Mouse (Mus musculus) neural tube, embryonic 14.5 days (tissue): ENCODE data around the gene Usp10. TPM values are rescaled to one million over a fixed set of nuclear protein-coding genes. Genes with fewer than 3 reads are reported as not detected.

Experiments used
- ATAC-seq: fragments of 200-750 bp; cut with Nextera tagmentation; 2 replicates; pipeline ENCODE4 v1.8.0; 2017; ENCODE audit warnings: low read depth, mild to moderate bottlenecking, moderate TSS enrichment, moderate library complexity
- H3K27ac ChIP-seq: fragments of 300-500 bp; sonication (generic); 2 replicates; pipeline ENCODE4 v1.5.1; 2014; ENCODE audit warnings: low read depth, mild to moderate bottlenecking, control low read depth, low read length, moderate library complexity, mixed read lengths
- H3K27me3 ChIP-seq: fragments of 300-500 bp; sonication (generic); 2 replicates; pipeline ENCODE4 v1.6.1; 2014; ENCODE audit warnings: low read length; ENCODE audit not compliant: control insufficient read depth, insufficient read depth
- H3K36me3 ChIP-seq: fragments of 300-500 bp; sonication (generic); 2 replicates; pipeline ENCODE4 v1.6.1; 2014; ENCODE audit warnings: low read length, mixed read lengths; ENCODE audit not compliant: control insufficient read depth, insufficient read depth
- H3K4me1 ChIP-seq: fragments of 300-500 bp; sonication (generic); 2 replicates; pipeline ENCODE4 v1.6.1; 2014; ENCODE audit warnings: low read length; ENCODE audit not compliant: control insufficient read depth, insufficient read depth
- H3K4me2 ChIP-seq: fragments of 300-500 bp; sonication (generic); 2 replicates; pipeline ENCODE4 v1.6.1; 2014; ENCODE audit warnings: mild to moderate bottlenecking, low read depth, low read length, control low read depth
- H3K4me3 ChIP-seq: fragments of 300-500 bp; sonication (generic); 2 replicates; pipeline ENCODE4 v1.5.1; 2014; ENCODE audit warnings: low read depth, low read length, control low read depth, mixed read lengths
- H3K9ac ChIP-seq: fragments of 300-500 bp; sonication (generic); replicated peaks from 2 replicates; pipeline ENCODE4 v1.6.1; 2014; ENCODE audit warnings: low read depth, mild to moderate bottlenecking, control low read depth, low read length, mixed read lengths
- H3K9me3 ChIP-seq: fragments of 300-500 bp; sonication (generic); 2 replicates; pipeline ENCODE4 v1.6.1; 2016; ENCODE audit warnings: low read length; ENCODE audit not compliant: control insufficient read depth
- WGBS: fragments of 180-500 bp; shearing (Covaris S2); extraction: QIAGEN DNeasy Blood & Tissue Kit; methylation state at CpG from one replicate; pipeline ENCODE4 v1.1.7; 2014; 5-methylcytosine and 5-hydroxymethylcytosine counted together
- polyA plus RNA-seq: library from polyadenylated mRNA; unstranded; fragments of >200 nt; fragmentation: Nextera tagmentation; extraction: Ambion mirVana; gene quantifications from 2 replicates; pipeline ENCODE4 v1.2.1, GENCODE M21; 2014

The Usp10 gene
- polyA plus RNA-seq, 1 experiment from 2014 or later, result 100 TPM

GRCm38 (mm10) chr8:119960531-119961104, 50.5 kb downstream of the Usp10 start:
- ATAC-seq, result peak; percentile 46; the same call in 1 of the 2 replicates
- H3K9ac ChIP-seq, result no peak overlapping the region
- no peak overlapping the region for H3K4me3 ChIP-seq
- H3K9me3 ChIP-seq, result no peaks in the 10 kb centered on the region
- no peak overlapping the region for H3K4me2 ChIP-seq
- no peaks in the 10 kb centered on the region for H3K27me3 ChIP-seq
- no peak overlapping the region for H3K27ac ChIP-seq
- H3K4me1 ChIP-seq, result peaks cover 4% of the 10 kb centered on the region; the same call in 1 of the 2 replicates
- 54% methylated on average over 5 of the region's 5 CpGs for WGBS
- peaks cover 17% of the 10 kb centered on the region for H3K36me3 ChIP-seq

- no peak overlapping the region for H3K4me3 ChIP-seq
- no peak for ATAC-seq
- WGBS, result 83% methylated on average over 4 of the region's 4 CpGs
Measured at GRCm38 (mm10) chr8:119964859-119965258, 54.7 kb downstream of the Usp10 start.

GRCm38 (mm10) chr8:119967435-119967834, 57.3 kb downstream of the Usp10 start:
- ATAC-seq, result no peak
- Histone ChIP-seq H3K9me3 (no peaks in the 10 kb centered on the region), H3K27me3 (no peaks in the 10 kb centered on the region), H3K4me1 (no peaks in the 10 kb centered on the region), H3K9ac (no peak overlapping the region), H3K4me2 (no peak overlapping the region), H3K4me3 (no peak overlapping the region), H3K36me3 (no peaks in the 10 kb centered on the region), H3K27ac (no peak overlapping the region)
- WGBS, result 88% methylated on average over 9 of the region's 9 CpGs

More at GRCm38 (mm10) chr8:119964859-119965258, 54.7 kb downstream of the Usp10 start:
- Histone ChIP-seq H3K4me1 (peaks cover 4% of the 10 kb centered on the region; the same call in 1 of the 2 replicates), H3K27me3 (no peaks in the 10 kb centered on the region), H3K36me3 (no peaks in the 10 kb centered on the region), H3K9ac (no peak overlapping the region), H3K4me2 (no peak overlapping the region), H3K27ac (no peak overlapping the region), H3K9me3 (no peaks in the 10 kb centered on the region)

GRCm38 (mm10) chr8:119970169-119970568, 60.0 kb downstream of the Usp10 start:
- no peak overlapping the region for H3K9ac ChIP-seq
- WGBS, result 80% methylated on average over 9 of the region's 9 CpGs
- no peak overlapping the region for H3K4me3 ChIP-seq

GRCm38 (mm10) chr8:119972558-119972957, 62.4 kb downstream of the Usp10 start:
- H3K4me2 ChIP-seq, result no peak overlapping the region
- no peaks in the 10 kb centered on the region for H3K4me1 ChIP-seq
- ATAC-seq, result no peak
- 79% methylated on average over 12 of the region's 12 CpGs for WGBS
- H3K27ac ChIP-seq, result no peak overlapping the region
- no peaks in the 10 kb centered on the region for H3K36me3 ChIP-seq
- no peak overlapping the region for H3K9ac ChIP-seq
- H3K27me3 ChIP-seq, result no peaks in the 10 kb centered on the region
- H3K9me3 ChIP-seq, result no peaks in the 10 kb centered on the region
- no peak overlapping the region for H3K4me3 ChIP-seq

More at GRCm38 (mm10) chr8:119970169-119970568, 60.0 kb downstream of the Usp10 start:
- Histone ChIP-seq H3K4me2 (no peak overlapping the region), H3K27ac (no peak overlapping the region), H3K27me3 (no peaks in the 10 kb centered on the region), H3K9me3 (no peaks in the 10 kb centered on the region), H3K36me3 (no peaks in the 10 kb centered on the region), H3K4me1 (no peaks in the 10 kb centered on the region)
- ATAC-seq, result no peak

GRCm38 (mm10) chr8:119978770-119979381, 68.7 kb downstream of the Usp10 start:
- Histone ChIP-seq H3K36me3 (no peaks in the 10 kb centered on the region), H3K4me1 (no peaks in the 10 kb centered on the region), H3K4me3 (no peak overlapping the region), H3K27me3 (no peaks in the 10 kb centered on the region), H3K9me3 (no peaks in the 10 kb centered on the region), H3K4me2 (no peak overlapping the region), H3K9ac (no peak overlapping the region), H3K27ac (no peak overlapping the region)
- 64% methylated on average over 11 of the region's 11 CpGs for WGBS
- no peak for ATAC-seq

GRCm38 (mm10) chr8:119981253-119981652, 71.1 kb downstream of the Usp10 start:
- Histone ChIP-seq H3K4me1 (no peaks in the 10 kb centered on the region), H3K9me3 (no peaks in the 10 kb centered on the region), H3K27ac (no peak overlapping the region), H3K9ac (no peak overlapping the region), H3K36me3 (no peaks in the 10 kb centered on the region), H3K27me3 (no peaks in the 10 kb centered on the region), H3K4me2 (no peak overlapping the region), H3K4me3 (no peak overlapping the region)
- ATAC-seq, result no peak
- 80% methylated on average over 4 of the region's 4 CpGs for WGBS

GRCm38 (mm10) chr8:119984085-119984484, 73.9 kb downstream of the Usp10 start:
- no peaks in the 10 kb centered on the region for H3K27me3 ChIP-seq
- H3K27ac ChIP-seq, result no peak overlapping the region
- H3K4me3 ChIP-seq, result no peak overlapping the region
- no peak for ATAC-seq
- no peaks in the 10 kb centered on the region for H3K4me1 ChIP-seq
- no peaks in the 10 kb centered on the region for H3K36me3 ChIP-seq
- no peaks in the 10 kb centered on the region for H3K9me3 ChIP-seq
- no peak overlapping the region for H3K4me2 ChIP-seq
- no peak overlapping the region for H3K9ac ChIP-seq

GRCm38 (mm10) chr8:119986174-119986573, 76.0 kb downstream of the Usp10 start:
- Histone ChIP-seq H3K4me2 (no peak overlapping the region), H3K27me3 (no peaks in the 10 kb centered on the region), H3K4me3 (no peak overlapping the region), H3K4me1 (no peaks in the 10 kb centered on the region), H3K36me3 (no peaks in the 10 kb centered on the region), H3K27ac (no peak overlapping the region), H3K9me3 (no peaks in the 10 kb centered on the region), H3K9ac (no peak overlapping the region)
- WGBS, result 73% methylated on average over 5 of the region's 5 CpGs
- no peak for ATAC-seq
